Mouse (Mus musculus) spleen, adult 2 months (tissue): ENCODE results near the gene a.

Source experiments
- CTCF ChIP-seq: fragments of 200-500 bp; IDR thresholded peaks from 2 replicates; pipeline ENCODE4 v1.5.1; 2011; ENCODE audit warnings: mild to moderate bottlenecking, inconsistent platforms; ENCODE audit not compliant: insufficient read depth, insufficient read length, insufficient replicate concordance; ENCODE audit errors: extremely low read depth
- POLR2A ChIP-seq: fragments of 200-500 bp; IDR thresholded peaks from 2 replicates; pipeline ENCODE4 v1.6.1; 2011; ENCODE audit warnings: low read depth, low read length, inconsistent platforms

GRCm38 (mm10) chr2:154813426-154813825, 22.2 kb downstream of the a start:
- TF ChIP-seq CTCF, result no peak
- no peak for TF ChIP-seq POLR2A
